Mouse (Mus musculus): ENCODE measurements around the gene Pde11a.

DNA sequence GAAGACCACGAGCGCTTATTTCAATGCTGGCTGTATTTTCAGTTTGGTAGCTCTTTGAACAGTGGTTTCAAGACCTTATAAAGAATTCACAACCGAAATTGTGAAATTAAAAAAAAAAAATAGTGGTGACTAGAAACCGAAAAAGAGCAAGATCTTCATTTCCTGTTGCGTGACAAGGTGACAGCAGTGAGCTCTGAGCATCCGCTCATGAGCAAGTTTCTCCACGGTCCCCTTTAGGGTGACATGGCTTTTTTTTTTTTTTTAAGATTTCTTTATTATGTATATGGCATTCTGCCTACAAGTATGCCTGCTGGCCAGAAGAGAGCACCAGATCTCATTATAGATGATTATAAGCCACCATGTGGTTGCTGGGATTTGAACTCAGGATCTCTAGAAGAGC lies 323.1 kb downstream of the Pde11a start:
- no peak for TF ChIP-seq POLR2A (IDR thresholded peaks at IDR 0.05; ENCODE audit: borderline replicate concordance, extremely low read depth, low read depth, low read length)
- no peak for TF ChIP-seq CTCF (IDR thresholded peaks at IDR 0.05; ENCODE audit: insufficient read depth, low read length)
